Mouse (Mus musculus): ENCODE results near the gene Gm10295. TPM values are rescaled to one million over a fixed set of nuclear protein-coding genes. Genes with fewer than 3 reads are reported as not detected.

The Gm10295 gene
- not detected in 2 replicates for polyA plus RNA-seq (2015; fragmentation: Nextera tagmentation; extraction: Ambion mirVana)

- WGBS, result 15% methylated on average over 11 of the region's 11 CpGs
- no peaks in the 10 kb centered on the region for H3K36me3 ChIP-seq (ENCODE audit: control insufficient read depth, insufficient read depth, low read length)
- no peaks in the 10 kb centered on the region for H3K9me3 ChIP-seq (replicated peaks; ENCODE audit: control insufficient read depth, low read length, poor library complexity, severe bottlenecking)
- H3K27me3 ChIP-seq (ENCODE audit: control insufficient read depth, insufficient read depth, low read depth, low read length), result no peaks in the 10 kb centered on the region; the same call in 1 of the 2 replicates
- 0 out of 2 replicates have a peak within 1 kb of the TSS, but pooled peaks have one; percentile 23 for H3K9ac ChIP-seq (ENCODE audit: low read depth, low read length)
- H3K4me3 ChIP-seq (ENCODE audit: low read depth, low read length), result peak within 1 kb of the TSS; percentile 3; the same call in 1 of the 2 replicates
- H3K4me1 ChIP-seq (ENCODE audit: control insufficient read depth, insufficient read depth, low read length), result no peaks in the 10 kb centered on the region
- H3K27ac ChIP-seq (ENCODE audit: low read length), result no peak within 1 kb of the TSS
- H3K4me2 ChIP-seq (ENCODE audit: low read length), result peak within 1 kb of the TSS; percentile 42
- no peak for ATAC-seq
Measured at GRCm38 (mm10) chr7:71351364-71351763, at the start of gene Gm10295. TSS of gene Gm10295 (minus strand) at chr7:71351485.

- no peaks in the 10 kb centered on the region for H3K36me3 ChIP-seq (ENCODE audit: control insufficient read depth, insufficient read depth, low read length)
- no peak overlapping the region for H3K9ac ChIP-seq (ENCODE audit: low read depth, low read length)
- H3K4me3 ChIP-seq (ENCODE audit: low read depth, low read length), result no peak overlapping the region
- H3K4me2 ChIP-seq (ENCODE audit: low read length), result no peak overlapping the region
- H3K27ac ChIP-seq (ENCODE audit: low read length), result no peak overlapping the region
- no peaks in the 10 kb centered on the region for H3K9me3 ChIP-seq (replicated peaks; ENCODE audit: control insufficient read depth, low read length, poor library complexity, severe bottlenecking)
- H3K27me3 ChIP-seq (ENCODE audit: control insufficient read depth, insufficient read depth, low read depth, low read length), result no peaks in the 10 kb centered on the region; the same call in 1 of the 2 replicates
- ATAC-seq, result no peak
- 89% methylated on average over 2 of the region's 2 CpGs for WGBS
- no peaks in the 10 kb centered on the region for H3K4me1 ChIP-seq (ENCODE audit: control insufficient read depth, insufficient read depth, low read length)
Measured at GRCm38 (mm10) chr7:71401032-71401431, 49.7 kb upstream of the Gm10295 start.

GRCm38 (mm10) chr7:71399891-71400632 lies 48.8 kb upstream of the Gm10295 start:
- WGBS, result 71% methylated on average over 5 of the region's 5 CpGs
- H3K36me3 ChIP-seq (ENCODE audit: control insufficient read depth, insufficient read depth, low read length), result no peaks in the 10 kb centered on the region
- H3K4me2 ChIP-seq (ENCODE audit: low read length), result no peak overlapping the region
- H3K27me3 ChIP-seq (ENCODE audit: control insufficient read depth, insufficient read depth, low read depth, low read length), result no peaks in the 10 kb centered on the region; the same call in 1 of the 2 replicates
- H3K9me3 ChIP-seq (replicated peaks; ENCODE audit: control insufficient read depth, low read length, poor library complexity, severe bottlenecking), result no peaks in the 10 kb centered on the region
- H3K4me3 ChIP-seq (ENCODE audit: low read depth, low read length), result no peak overlapping the region
- no peak for ATAC-seq
- H3K27ac ChIP-seq (ENCODE audit: low read length), result no peak overlapping the region
- H3K4me1 ChIP-seq (ENCODE audit: control insufficient read depth, insufficient read depth, low read length), result no peaks in the 10 kb centered on the region
- no peak overlapping the region for H3K9ac ChIP-seq (ENCODE audit: low read depth, low read length)

- H3K27ac ChIP-seq (ENCODE audit: low read length), result no peak overlapping the region
- H3K9ac ChIP-seq (ENCODE audit: low read depth, low read length), result no peak overlapping the region
- no peak for ATAC-seq
- no peak overlapping the region for H3K4me3 ChIP-seq (ENCODE audit: low read depth, low read length)
- no peaks in the 10 kb centered on the region for H3K4me1 ChIP-seq (ENCODE audit: control insufficient read depth, insufficient read depth, low read length)
- no peaks in the 10 kb centered on the region for H3K9me3 ChIP-seq (replicated peaks; ENCODE audit: control insufficient read depth, low read length, poor library complexity, severe bottlenecking)
- WGBS, result 91% methylated on average over 10 of the region's 10 CpGs
- no peaks in the 10 kb centered on the region; the same call in 1 of the 2 replicates for H3K27me3 ChIP-seq (ENCODE audit: control insufficient read depth, insufficient read depth, low read depth, low read length)
- no peaks in the 10 kb centered on the region for H3K36me3 ChIP-seq (ENCODE audit: control insufficient read depth, insufficient read depth, low read length)
- no peak overlapping the region for H3K4me2 ChIP-seq (ENCODE audit: low read length)
Measured at GRCm38 (mm10) chr7:71398959-71399756, 47.9 kb upstream of the Gm10295 start.

- 87% methylated on average over 1 of the region's 1 CpGs for WGBS
Measured at GRCm38 (mm10) chr7:71398389-71398788, 47.1 kb upstream of the Gm10295 start.

GRCm38 (mm10) chr7:71392795-71393341 lies 41.6 kb upstream of the Gm10295 start:
- no peaks in the 10 kb centered on the region for H3K4me1 ChIP-seq (ENCODE audit: control insufficient read depth, insufficient read depth, low read length)
- no peak overlapping the region for H3K9ac ChIP-seq (ENCODE audit: low read depth, low read length)
- H3K9me3 ChIP-seq (replicated peaks; ENCODE audit: control insufficient read depth, low read length, poor library complexity, severe bottlenecking), result no peaks in the 10 kb centered on the region
- H3K36me3 ChIP-seq (ENCODE audit: control insufficient read depth, insufficient read depth, low read length), result no peaks in the 10 kb centered on the region
- no peak for ATAC-seq
- no peak overlapping the region for H3K4me2 ChIP-seq (ENCODE audit: low read length)
- H3K27me3 ChIP-seq (ENCODE audit: control insufficient read depth, insufficient read depth, low read depth, low read length), result no peaks in the 10 kb centered on the region
- no peak overlapping the region for H3K27ac ChIP-seq (ENCODE audit: low read length)
- no peak overlapping the region for H3K4me3 ChIP-seq (ENCODE audit: low read depth, low read length)
- WGBS, result 51% methylated on average over 4 of the region's 4 CpGs

More at GRCm38 (mm10) chr7:71398389-71398788, 47.1 kb upstream of the Gm10295 start:
- Histone ChIP-seq H3K9ac (ENCODE audit: low read depth, low read length) (no peak overlapping the region), H3K4me2 (ENCODE audit: low read length) (no peak overlapping the region), H3K4me3 (ENCODE audit: low read depth, low read length) (no peak overlapping the region), H3K27ac (ENCODE audit: low read length) (no peak overlapping the region), H3K27me3 (ENCODE audit: control insufficient read depth, insufficient read depth, low read depth, low read length) (no peaks in the 10 kb centered on the region; the same call in 1 of the 2 replicates), H3K4me1 (ENCODE audit: control insufficient read depth, insufficient read depth, low read length) (no peaks in the 10 kb centered on the region), H3K9me3 (replicated peaks; ENCODE audit: control insufficient read depth, low read length, poor library complexity, severe bottlenecking) (no peaks in the 10 kb centered on the region), H3K36me3 (ENCODE audit: control insufficient read depth, insufficient read depth, low read length) (no peaks in the 10 kb centered on the region)
- no peak for ATAC-seq

- no peaks in the 10 kb centered on the region for H3K4me1 ChIP-seq (ENCODE audit: control insufficient read depth, insufficient read depth, low read length)
- H3K27me3 ChIP-seq (ENCODE audit: control insufficient read depth, insufficient read depth, low read depth, low read length), result no peaks in the 10 kb centered on the region
- H3K4me2 ChIP-seq (ENCODE audit: low read length), result no peak overlapping the region
- ATAC-seq, result no peak
- no peaks in the 10 kb centered on the region for H3K9me3 ChIP-seq (replicated peaks; ENCODE audit: control insufficient read depth, low read length, poor library complexity, severe bottlenecking)
- 75% methylated on average over 5 of the region's 5 CpGs for WGBS
- no peak overlapping the region for H3K27ac ChIP-seq (ENCODE audit: low read length)
- no peak overlapping the region for H3K9ac ChIP-seq (ENCODE audit: low read depth, low read length)
- H3K36me3 ChIP-seq (ENCODE audit: control insufficient read depth, insufficient read depth, low read length), result no peaks in the 10 kb centered on the region
- no peak overlapping the region for H3K4me3 ChIP-seq (ENCODE audit: low read depth, low read length)
Measured at GRCm38 (mm10) chr7:71391333-71391732, 40.0 kb upstream of the Gm10295 start.

GRCm38 (mm10) chr7:71390291-71390690 lies 39.0 kb upstream of the Gm10295 start:
- Histone ChIP-seq H3K36me3 (ENCODE audit: control insufficient read depth, insufficient read depth, low read length) (no peaks in the 10 kb centered on the region), H3K9ac (ENCODE audit: low read depth, low read length) (no peak overlapping the region), H3K4me1 (ENCODE audit: control insufficient read depth, insufficient read depth, low read length) (no peaks in the 10 kb centered on the region), H3K4me3 (ENCODE audit: low read depth, low read length) (no peak overlapping the region), H3K4me2 (ENCODE audit: low read length) (no peak overlapping the region), H3K27ac (ENCODE audit: low read length) (no peak overlapping the region), H3K27me3 (ENCODE audit: control insufficient read depth, insufficient read depth, low read depth, low read length) (no peaks in the 10 kb centered on the region), H3K9me3 (replicated peaks; ENCODE audit: control insufficient read depth, low read length, poor library complexity, severe bottlenecking) (no peaks in the 10 kb centered on the region)
- WGBS, result 83% methylated on average over 2 of the region's 2 CpGs
- no peak for ATAC-seq
